Mouse (Mus musculus) ES-CJ7 (cell line): ENCODE data around the gene Gm20479.

ENCODE experiments used
- DNase-seq: peaks from one replicate; pipeline ENCODE4 v3.0.0; 2011; ENCODE audit warnings: low read depth, low spot score

Gm20479 gene

GRCm38 (mm10) chr7:27356861-27357594 is at the start of gene Gm20479:
TSS of gene Gm20479 (minus strand) at chr7:27357419.
- DNase-seq, result no peak

- DNase-seq, result peak; percentile 78
Observed at GRCm38 (mm10) chr7:27406481-27406880, 49.3 kb upstream of the Gm20479 start.

GRCm38 (mm10) chr7:27404203-27404942 is 47.2 kb upstream of the Gm20479 start:
- DNase-seq, result peak; percentile 73

GRCm38 (mm10) chr7:27402675-27403074 is 45.5 kb upstream of the Gm20479 start:
- DNase-seq, result peak; percentile 92

GRCm38 (mm10) chr7:27400545-27400944 is 43.3 kb upstream of the Gm20479 start:
- DNase-seq, result no peak

- peak; percentile 97 for DNase-seq
Observed at GRCm38 (mm10) chr7:27397048-27397949, 40.1 kb upstream of the Gm20479 start.

GRCm38 (mm10) chr7:27396184-27397047 is 39.2 kb upstream of the Gm20479 start:
- peak; percentile 84 for DNase-seq

- peak; percentile 96 for DNase-seq
Observed at GRCm38 (mm10) chr7:27395521-27396183, 38.4 kb upstream of the Gm20479 start.

- DNase-seq, result no peak
Observed at GRCm38 (mm10) chr7:27391416-27391815, 34.2 kb upstream of the Gm20479 start.

GRCm38 (mm10) chr7:27389213-27389612 is 32.0 kb upstream of the Gm20479 start:
- no peak for DNase-seq

- peak; percentile 68 for DNase-seq
Observed at GRCm38 (mm10) chr7:27384731-27385130, 27.5 kb upstream of the Gm20479 start.

GRCm38 (mm10) chr7:27384134-27384533 is 26.9 kb upstream of the Gm20479 start:
- no peak for DNase-seq

- DNase-seq, result peak; percentile 77
Observed at GRCm38 (mm10) chr7:27383233-27383632, 26.0 kb upstream of the Gm20479 start.

GRCm38 (mm10) chr7:27381560-27381959 is 24.3 kb upstream of the Gm20479 start:
- DNase-seq, result peak; percentile 47

GRCm38 (mm10) chr7:27381009-27381408 is 23.8 kb upstream of the Gm20479 start:
- DNase-seq, result peak; percentile 74

- no peak for DNase-seq
Observed at GRCm38 (mm10) chr7:27379836-27380235, 22.6 kb upstream of the Gm20479 start.

GRCm38 (mm10) chr7:27378431-27378830 is 21.2 kb upstream of the Gm20479 start:
- DNase-seq, result peak; percentile 78

- peak; percentile 36 for DNase-seq
Observed at GRCm38 (mm10) chr7:27375274-27375673, 18.1 kb upstream of the Gm20479 start.

- DNase-seq, result no peak
Observed at GRCm38 (mm10) chr7:27371715-27372462, 14.7 kb upstream of the Gm20479 start.

GRCm38 (mm10) chr7:27369111-27369510 is 11.9 kb upstream of the Gm20479 start:
- no peak for DNase-seq
